Mouse (Mus musculus) brain, embryonic 14.5 days (tissue): ENCODE data around the gene Hdac4.

Source experiments
- CTCF ChIP-seq: fragments of 200-500 bp; IDR thresholded peaks from 2 replicates; pipeline ENCODE4 v1.5.1; 2012; ENCODE audit warnings: inconsistent platforms, mild to moderate bottlenecking, moderate library complexity, borderline replicate concordance; ENCODE audit not compliant: insufficient read depth, insufficient read length; ENCODE audit errors: extremely low read depth
- POLR2A ChIP-seq: fragments of 200-500 bp; IDR thresholded peaks from 2 replicates; pipeline ENCODE4 v1.6.1; 2012; ENCODE audit warnings: mild to moderate bottlenecking, inconsistent platforms, borderline replicate concordance; ENCODE audit not compliant: poor library complexity, insufficient read depth, insufficient read length, severe bottlenecking; ENCODE audit errors: extremely low read depth

GRCm38 (mm10) chr1:92174251-92174897 is 21.1 kb downstream of the Hdac4 start:
- TF ChIP-seq POLR2A (no peak), CTCF (no peak)
